Mouse (Mus musculus): ENCODE results near the gene Rgs19.

GRCm38 (mm10) chr2:181677755-181678098, 16.1 kb downstream of the Rgs19 start:
- TF ChIP-seq CTCF (IDR thresholded peaks at IDR 0.05; ENCODE audit: extremely low read depth, insufficient read depth, low read length) (no peak), POLR2A (IDR thresholded peaks at IDR 0.05; ENCODE audit: extremely low read depth, insufficient read depth, low read length) (no peak)

Measured in cortical plate, adult 2 months (tissue).